In the genomic region with DNA sequence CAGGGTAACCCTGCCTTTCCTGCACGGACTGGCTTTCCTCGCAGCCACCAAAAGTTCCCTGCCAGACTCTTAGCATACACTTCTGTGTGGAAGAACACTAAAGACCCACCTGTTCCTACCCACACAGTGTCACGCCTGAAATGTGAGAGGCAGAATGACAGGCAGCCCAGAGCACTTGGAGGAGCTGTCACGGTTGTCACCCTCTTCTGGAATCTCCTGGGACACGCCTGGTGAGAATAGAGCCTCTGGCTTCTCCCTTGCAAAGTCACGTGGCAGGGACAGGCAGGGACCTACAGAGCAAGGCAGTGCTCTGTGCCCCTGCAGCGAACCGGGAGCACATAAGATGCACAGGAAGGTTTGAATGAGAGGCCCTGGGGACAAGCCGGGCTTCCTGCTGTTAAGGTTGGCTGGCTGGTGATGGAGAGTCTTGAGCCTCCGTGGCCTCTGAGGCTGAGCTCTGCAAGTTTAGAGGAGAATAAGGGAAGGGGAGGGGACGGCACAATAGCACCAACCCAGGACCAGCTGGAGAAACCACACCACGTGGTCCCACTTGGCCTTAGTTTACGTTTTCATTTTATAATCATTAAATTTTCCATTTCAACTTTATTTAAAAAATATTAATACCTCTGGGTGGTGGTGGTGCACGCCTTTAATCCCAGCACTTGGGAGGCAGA, we compare ENCODE assay signal across 13 mouse cellular contexts. TPM values are rescaled to one million over a fixed set of nuclear protein-coding genes. Genes with fewer than 3 reads are reported as not detected.
DNase-seq lines count a peak whose midpoint lies in the region; ATAC-seq lines count a peak whose summit lies in the region.
"Had no signal": no experiment of that assay in that cellular context is flagged by ENCODE, and none has a peak within 500 bp of the region (broad histone marks: within the 10 kb centered on the region; RNA-seq: fewer than 3 reads in every experiment).

No protein-coding gene starts in this region.

- no peaks in the 10 kb centered on the region for H3K27me3 ChIP-seq in kidney, embryonic 15.5 days
- H3K27me3 ChIP-seq in embryonic facial prominence, embryonic 12.5 days, result no peaks in the 10 kb centered on the region
- no peaks in the 10 kb centered on the region for H3K27me3 ChIP-seq in hindbrain, embryonic 10.5 days (ENCODE audit: insufficient read depth, poor library complexity, severe bottlenecking)
- H3K27me3 ChIP-seq in midbrain, embryonic 13.5 days, result no peaks in the 10 kb centered on the region
- no peaks in the 10 kb centered on the region for H3K27me3 ChIP-seq in liver, embryonic 11.5 days (replicated peaks; ENCODE audit: control insufficient read depth, insufficient read depth, low read length)

- no peak overlapping the region for H3K9ac ChIP-seq in kidney, embryonic 15.5 days
- H3K9ac ChIP-seq in embryonic facial prominence, embryonic 12.5 days, result peak overlapping the region; percentile 15; the same call in 1 of the 2 replicates
- no peak overlapping the region for H3K9ac ChIP-seq in midbrain, embryonic 13.5 days (replicated peaks)
- no peak overlapping the region for H3K9ac ChIP-seq in liver, embryonic 11.5 days (ENCODE audit: low read depth, low read length)

- H3K9me3 ChIP-seq in kidney, embryonic 15.5 days (replicated peaks), result no peaks in the 10 kb centered on the region
- no peaks in the 10 kb centered on the region for H3K9me3 ChIP-seq in embryonic facial prominence, embryonic 12.5 days
- no peaks in the 10 kb centered on the region for H3K9me3 ChIP-seq in hindbrain, embryonic 10.5 days
- H3K9me3 ChIP-seq in midbrain, embryonic 13.5 days, result no peaks in the 10 kb centered on the region
- H3K9me3 ChIP-seq in liver, embryonic 11.5 days (ENCODE audit: control insufficient read depth, low read length), result no peaks in the 10 kb centered on the region
- H3K9me3 ChIP-seq: G1E; megakaryocyte, embryonic 14.5 days had no signal

- ATAC-seq in kidney, embryonic 15.5 days (replicated peaks; ENCODE audit: low FRiP score), result peak; percentile 71
- ATAC-seq in embryonic facial prominence, embryonic 12.5 days (ENCODE audit: insufficient number of reproducible peaks, insufficient read depth, low FRiP score, low TSS enrichment), result no peak
- peak; percentile 65 for ATAC-seq in midbrain, embryonic 13.5 days
- ATAC-seq in liver, embryonic 11.5 days (replicated peaks; ENCODE audit: low FRiP score), result no peak

- 0 out of 2 replicates have a peak overlapping the region, but pooled peaks have one; percentile 0 for H3K27ac ChIP-seq in kidney, embryonic 15.5 days
- H3K27ac ChIP-seq in embryonic facial prominence, embryonic 12.5 days, result no peak overlapping the region
- H3K27ac ChIP-seq in hindbrain, embryonic 10.5 days, result peak overlapping the region; percentile 50; the same call in 1 of the 2 replicates
- H3K27ac ChIP-seq in midbrain, embryonic 13.5 days, result no peak overlapping the region
- no peak overlapping the region for H3K27ac ChIP-seq in liver, embryonic 11.5 days (ENCODE audit: low read depth, low read length)

- WGBS in kidney, embryonic 15.5 days, result 21% methylated on average over 14 of the region's 14 CpGs
- 18% methylated on average over 14 of the region's 14 CpGs for WGBS in embryonic facial prominence, embryonic 12.5 days
- 21% methylated on average over 14 of the region's 14 CpGs for WGBS in hindbrain, embryonic 10.5 days
- 18% methylated on average over 14 of the region's 14 CpGs for WGBS in midbrain, embryonic 13.5 days
- 31% methylated on average over 14 of the region's 14 CpGs for WGBS in liver, embryonic 11.5 days

- H3K4me2 ChIP-seq in kidney, embryonic 15.5 days, result no peak overlapping the region
- no peak overlapping the region for H3K4me2 ChIP-seq in embryonic facial prominence, embryonic 12.5 days (replicated peaks)
- 0 out of 2 replicates have a peak overlapping the region, but pooled peaks have one; percentile 13 for H3K4me2 ChIP-seq in midbrain, embryonic 13.5 days (replicated peaks)
- H3K4me2 ChIP-seq in liver, embryonic 11.5 days, result no peak overlapping the region

- DNase-seq in kidney, postnatal 36 days, result no peak
- peak; percentile 22 for DNase-seq in hindbrain, embryonic 10.5 days (ENCODE audit: low spot score)
- no peak for DNase-seq in cerebellum, adult 11 months
- no peak for DNase-seq in liver, embryonic 11.5 days (ENCODE audit: low spot score)
- DNase-seq in thymus, postnatal 14 days, result no peak
- DNase-seq: adrenal gland, postnatal 10 days; right cerebral cortex, postnatal 4 days; thymus, postnatal 25 days had no signal

- no peak overlapping the region for H3K4me3 ChIP-seq in kidney, embryonic 15.5 days (replicated peaks)
- no peak overlapping the region for H3K4me3 ChIP-seq in embryonic facial prominence, embryonic 12.5 days
- H3K4me3 ChIP-seq in hindbrain, embryonic 10.5 days, result no peak overlapping the region
- H3K4me3 ChIP-seq in midbrain, embryonic 13.5 days (replicated peaks), result no peak overlapping the region
- H3K4me3 ChIP-seq in liver, embryonic 11.5 days (ENCODE audit: low read depth, low read length), result no peak overlapping the region
- H3K4me3 ChIP-seq: megakaryocyte, embryonic 14.5 days had no signal

- H3K4me1 ChIP-seq in kidney, embryonic 15.5 days, result peaks cover 24% of the 10 kb centered on the region
- peaks cover 12% of the 10 kb centered on the region; the same call in 1 of the 2 replicates for H3K4me1 ChIP-seq in embryonic facial prominence, embryonic 12.5 days
- H3K4me1 ChIP-seq in hindbrain, embryonic 10.5 days (replicated peaks), result peaks cover 18% of the 10 kb centered on the region
- peaks cover 20% of the 10 kb centered on the region for H3K4me1 ChIP-seq in midbrain, embryonic 13.5 days (replicated peaks)
- H3K4me1 ChIP-seq in liver, embryonic 11.5 days (replicated peaks; ENCODE audit: control insufficient read depth, insufficient read depth, low read length), result 0 out of 2 replicates have a peak, but pooled peaks cover 3% of the 10 kb centered on the region

- peaks cover 15% of the 10 kb centered on the region for H3K36me3 ChIP-seq in kidney, embryonic 15.5 days
- H3K36me3 ChIP-seq in embryonic facial prominence, embryonic 12.5 days, result no peaks in the 10 kb centered on the region
- no peaks in the 10 kb centered on the region for H3K36me3 ChIP-seq in hindbrain, embryonic 10.5 days
- H3K36me3 ChIP-seq in midbrain, embryonic 13.5 days, result peaks cover 6% of the 10 kb centered on the region
- H3K36me3 ChIP-seq in liver, embryonic 11.5 days (ENCODE audit: control insufficient read depth, insufficient read depth, low read length), result no peaks in the 10 kb centered on the region
- H3K36me3 ChIP-seq: G1E had no signal

RNA-seq across cellular contexts. Expression of gene Pomc, which starts 36.9 kb away (rescaled TPM):
- 2.4 and 3.4 TPM in 2 replicates for polyA plus RNA-seq in kidney, embryonic 15.5 days (2015; fragmentation: Nextera tagmentation; extraction: Ambion mirVana)
- 8.5 and 8.8 TPM in 2 replicates for polyA plus RNA-seq in embryonic facial prominence, embryonic 12.5 days (2016; fragmentation: Nextera tagmentation; extraction: Ambion mirVana)
- 6.6 and 7.2 TPM in 2 replicates for polyA plus RNA-seq in hindbrain, embryonic 10.5 days (2016; fragmentation: Nextera tagmentation; extraction: Ambion mirVana)
- 9.3 and 12.8 TPM in 2 replicates for polyA plus RNA-seq in midbrain, embryonic 13.5 days (2015; fragmentation: Nextera tagmentation; extraction: Ambion mirVana)
- 1.4 and 1.7 TPM in 2 replicates for polyA plus RNA-seq in liver, embryonic 11.5 days (2014; fragmentation: Nextera tagmentation; extraction: Ambion mirVana)
- polyA plus RNA-seq: G1E had no signal

Comparison
In these comparisons a context has a peak if more than half of its experiments do, and no peak if none do; other contexts are left out.
1. ATAC-seq: peak in kidney, embryonic 15.5 days (single experiment) and midbrain, embryonic 13.5 days (single experiment); none in embryonic facial prominence, embryonic 12.5 days (single experiment) and liver, embryonic 11.5 days (single experiment).
2. H3K27ac ChIP-seq: peak in kidney, embryonic 15.5 days (single experiment) and hindbrain, embryonic 10.5 days (single experiment); none in embryonic facial prominence, embryonic 12.5 days (single experiment), midbrain, embryonic 13.5 days (single experiment) and liver, embryonic 11.5 days (single experiment).